10 mouse cellular contexts compared by ENCODE assay signal in genomic region chr9:13425031-13425940, GRCm38 (mm10). TPM values are rescaled to one million over a fixed set of nuclear protein-coding genes. Genes with fewer than 3 reads are reported as not detected.
A peak's percentile ranks its signal among the peaks of the same experiment; 100 is the strongest.
DNase-seq lines count a peak whose midpoint lies in the region; ATAC-seq and TF ChIP-seq lines count a peak whose summit lies in the region.
"Had no signal": no experiment of that assay in that cellular context is flagged by ENCODE, and none has a peak within 500 bp of the region (broad histone marks: within the 10 kb centered on the region; RNA-seq: fewer than 3 reads in every experiment).

No protein-coding gene starts in this region.

- intact Hi-C loops in left cerebral cortex, postnatal 25 days (cut with DNase I): no loop called here

- 0 out of 2 replicates have a peak overlapping the region, but pooled peaks have one; percentile 16 for H3K27ac ChIP-seq in embryonic facial prominence, embryonic 11.5 days (replicated peaks; ENCODE audit: low read depth, low read length)
- H3K27ac ChIP-seq in midbrain, embryonic 15.5 days: peak overlapping the region; percentile 79
- peak overlapping the region; percentile 69 for H3K27ac ChIP-seq in stomach, postnatal 0 days (replicated peaks)

- H3K4me3 ChIP-seq in megakaryocyte, embryonic 14.5 days (replicated peaks): peak overlapping the region; percentile 34
- no peak overlapping the region for H3K4me3 ChIP-seq in embryonic facial prominence, embryonic 11.5 days (ENCODE audit: low read depth, low read length)
- no peak overlapping the region for H3K4me3 ChIP-seq in midbrain, embryonic 15.5 days
- no peak overlapping the region for H3K4me3 ChIP-seq in stomach, postnatal 0 days (ENCODE audit: low read depth, low read length)

- H3K4me1 ChIP-seq in megakaryocyte, embryonic 14.5 days: peaks cover 23% of the 10 kb centered on the region
- no peaks in the 10 kb centered on the region for H3K4me1 ChIP-seq in embryonic facial prominence, embryonic 11.5 days (ENCODE audit: control insufficient read depth, insufficient read depth, low read length)
- peaks cover 24% of the 10 kb centered on the region for H3K4me1 ChIP-seq in midbrain, embryonic 15.5 days
- no peaks in the 10 kb centered on the region for H3K4me1 ChIP-seq in stomach, postnatal 0 days (replicated peaks; ENCODE audit: control insufficient read depth, insufficient read depth)

- TF ChIP-seq CTCF in stomach, postnatal 0 days (IDR thresholded peaks at IDR 0.05; ENCODE audit: low read depth): no peak

- 14% methylated on average over 7 of the region's 7 CpGs for whole genome bisulfite sequencing in embryonic facial prominence, embryonic 11.5 days
- WGBS in midbrain, embryonic 15.5 days: 7% methylated on average over 7 of the region's 7 CpGs
- WGBS in stomach, postnatal 0 days: 21% methylated on average over 7 of the region's 7 CpGs

- TF ChIP-seq EP300 in stomach, postnatal 0 days (optimal IDR thresholded peaks at IDR 0.05): no peak

- DNase-seq in embryonic facial prominence, embryonic 11.5 days (ENCODE audit: low spot score): peak; percentile 71
- peak; percentile 80 for DNase-seq in heart, adult 8-10 months (ENCODE audit: low spot score)
- peak; percentile 70 for DNase-seq in kidney, adult 11 months
- peak; percentile 42 to 50 for DNase-seq in left cerebral cortex, postnatal 25 days (ENCODE audit: low spot score in 2 of 2)
- peak; percentile 65 for DNase-seq in stomach, postnatal 0 days (ENCODE audit: low spot score)

- no peak overlapping the region for H3K9ac ChIP-seq in embryonic facial prominence, embryonic 11.5 days (replicated peaks; ENCODE audit: low read length)
- H3K9ac ChIP-seq in midbrain, embryonic 15.5 days: no peak overlapping the region
- H3K9ac ChIP-seq in stomach, postnatal 0 days (ENCODE audit: low read length): no peak overlapping the region

- no peak overlapping the region for H3K4me2 ChIP-seq in embryonic facial prominence, embryonic 11.5 days (ENCODE audit: low read depth, low read length)
- peak overlapping the region; percentile 32 for H3K4me2 ChIP-seq in midbrain, embryonic 15.5 days
- H3K4me2 ChIP-seq in stomach, postnatal 0 days (replicated peaks; ENCODE audit: low read depth): peak overlapping the region; percentile 42

- H3K27me3 ChIP-seq in megakaryocyte, embryonic 14.5 days (replicated peaks): no peaks in the 10 kb centered on the region
- no peaks in the 10 kb centered on the region for H3K27me3 ChIP-seq in embryonic facial prominence, embryonic 11.5 days (ENCODE audit: control insufficient read depth, insufficient read depth, low read length)
- H3K27me3 ChIP-seq in midbrain, embryonic 15.5 days (replicated peaks): no peaks in the 10 kb centered on the region
- H3K27me3 ChIP-seq in stomach, postnatal 0 days (ENCODE audit: control insufficient read depth, insufficient read depth, low read length): no peaks in the 10 kb centered on the region
- H3K27me3 ChIP-seq: CH12.LX had no signal

- H3K36me3 ChIP-seq in megakaryocyte, embryonic 14.5 days (replicated peaks; ENCODE audit: low read length): no peaks in the 10 kb centered on the region
- no peaks in the 10 kb centered on the region for H3K36me3 ChIP-seq in embryonic facial prominence, embryonic 11.5 days (replicated peaks; ENCODE audit: control insufficient read depth, insufficient read depth, low read depth, low read length)
- no peaks in the 10 kb centered on the region for H3K36me3 ChIP-seq in midbrain, embryonic 15.5 days (replicated peaks)
- no peaks in the 10 kb centered on the region for H3K36me3 ChIP-seq in stomach, postnatal 0 days (ENCODE audit: control insufficient read depth, insufficient read depth, low read length)

- no peak for ATAC-seq in megakaryocyte, adult 5-6 weeks (ENCODE audit: poor library complexity, severe bottlenecking)
- ATAC-seq in embryonic facial prominence, embryonic 11.5 days (replicated peaks; ENCODE audit: insufficient number of reproducible peaks, low FRiP score, low TSS enrichment, low read depth): peak; percentile 79
- ATAC-seq in midbrain, embryonic 15.5 days (replicated peaks): peak; percentile 94
- peak; percentile 83 for ATAC-seq in stomach, postnatal 0 days (ENCODE audit: low FRiP score, low TSS enrichment)

- no peaks in the 10 kb centered on the region for H3K9me3 ChIP-seq in megakaryocyte, embryonic 14.5 days
- H3K9me3 ChIP-seq in embryonic facial prominence, embryonic 11.5 days (replicated peaks; ENCODE audit: control insufficient read depth, low read length): no peaks in the 10 kb centered on the region
- H3K9me3 ChIP-seq in midbrain, embryonic 15.5 days: no peaks in the 10 kb centered on the region
- H3K9me3 ChIP-seq in stomach, postnatal 0 days (ENCODE audit: control insufficient read depth, low read length): no peaks in the 10 kb centered on the region

RNA-seq across cellular contexts. Expression of gene Gm17571, which starts 21.3 kb away (rescaled TPM):
- polyA plus RNA-seq in megakaryocyte, embryonic 14.5 days (2012; ENCODE audit: insufficient read depth, low replicate concordance): not detected in 2 replicates
- not detected in 2 replicates for total RNA-seq in megakaryocyte, adult 5-6 weeks (2015)
- total RNA-seq in megakaryocyte, adult 5-6 weeks (2017): not detected in 2 replicates
- polyA plus RNA-seq in embryonic facial prominence, embryonic 11.5 days (2014; fragmentation: Nextera tagmentation; extraction: Ambion mirVana): not detected in 2 replicates
- not detected for total RNA-seq in heart, adult 8-10 months (2022)
- not detected for total RNA-seq in left cerebral cortex, postnatal 25 days (2021)
- not detected in 2 replicates for polyA plus RNA-seq in midbrain, embryonic 15.5 days (2015; fragmentation: Nextera tagmentation; extraction: Ambion mirVana)
- polyA plus RNA-seq in stomach, postnatal 0 days (2015; fragmentation: Nextera tagmentation; extraction: Ambion mirVana): not detected in 2 replicates
- total RNA-seq: CH12.LX; layer of hippocampus, postnatal 25 days had no signal

Comparison
In these comparisons a context has a peak if more than half of its experiments do, and no peak if none do; other contexts are left out.
1. H3K27ac ChIP-seq: peak in every context shown above with its lines; median percentile 79 in midbrain, embryonic 15.5 days; 69 in stomach, postnatal 0 days; 16 in embryonic facial prominence, embryonic 11.5 days.